In genomic region chr17:24557091-24557490, GRCm38 (mm10) we compare ENCODE assay signal across 12 mouse cellular contexts. TPM values are rescaled to one million over a fixed set of nuclear protein-coding genes. Genes with fewer than 3 reads are reported as not detected.
DNase-seq lines count a peak whose midpoint lies in the region; ATAC-seq lines count a peak whose summit lies in the region.
"Had no signal": no experiment of that assay in that cellular context is flagged by ENCODE, and none has a peak within 500 bp of the region (broad histone marks: within the 10 kb centered on the region; RNA-seq: fewer than 3 reads in every experiment).

No protein-coding gene starts in this region.

- no peak overlapping the region for H3K4me3 ChIP-seq in kidney, embryonic 15.5 days (replicated peaks)
- H3K4me3 ChIP-seq in kidney, embryonic 14.5 days (ENCODE audit: low read length), result no peak overlapping the region
- H3K4me3 ChIP-seq in heart, embryonic 16.5 days (ENCODE audit: low read length), result no peak overlapping the region
- H3K4me3 ChIP-seq: hindbrain, embryonic 15.5 days had no signal

- H3K4me2 ChIP-seq in kidney, embryonic 15.5 days, result no peak overlapping the region
- no peak overlapping the region for H3K4me2 ChIP-seq in kidney, embryonic 14.5 days (replicated peaks; ENCODE audit: low read depth, low read length)
- H3K4me2 ChIP-seq in heart, embryonic 16.5 days (ENCODE audit: low read depth, low read length), result no peak overlapping the region
- H3K4me2 ChIP-seq: hindbrain, embryonic 15.5 days; liver, embryonic 11.5 days had no signal

- H3K36me3 ChIP-seq in kidney, embryonic 15.5 days, result no peaks in the 10 kb centered on the region
- no peaks in the 10 kb centered on the region for H3K36me3 ChIP-seq in kidney, embryonic 14.5 days (ENCODE audit: control insufficient read depth, insufficient read depth, low read length)
- H3K36me3 ChIP-seq in heart, embryonic 16.5 days (ENCODE audit: control insufficient read depth, insufficient read depth), result no peaks in the 10 kb centered on the region
- H3K36me3 ChIP-seq: hindbrain, embryonic 15.5 days had no signal

- no peak overlapping the region for H3K9ac ChIP-seq in kidney, embryonic 15.5 days
- H3K9ac ChIP-seq in kidney, embryonic 14.5 days (ENCODE audit: low read depth, low read length), result no peak overlapping the region
- H3K9ac ChIP-seq in heart, embryonic 16.5 days (ENCODE audit: low read length), result no peak overlapping the region
- H3K9ac ChIP-seq: hindbrain, embryonic 15.5 days had no signal

- WGBS in kidney, embryonic 15.5 days, result 77% methylated on average over 7 of the region's 7 CpGs
- 80% methylated on average over 7 of the region's 7 CpGs for WGBS in kidney, embryonic 14.5 days
- WGBS in heart, embryonic 16.5 days, result 68% methylated on average over 7 of the region's 7 CpGs

- H3K9me3 ChIP-seq in kidney, embryonic 15.5 days (replicated peaks), result no peaks in the 10 kb centered on the region
- no peaks in the 10 kb centered on the region for H3K9me3 ChIP-seq in kidney, embryonic 14.5 days (ENCODE audit: control insufficient read depth, low read length)
- no peaks in the 10 kb centered on the region for H3K9me3 ChIP-seq in heart, embryonic 16.5 days (replicated peaks; ENCODE audit: control insufficient read depth, low read length)
- H3K9me3 ChIP-seq: hindbrain, embryonic 15.5 days had no signal

- peak overlapping the region; percentile 29; the same call in 1 of the 2 replicates for H3K27ac ChIP-seq in kidney, embryonic 15.5 days
- no peak overlapping the region for H3K27ac ChIP-seq in kidney, embryonic 14.5 days (ENCODE audit: low read depth, low read length)
- peak overlapping the region; percentile 30; the same call in 1 of the 2 replicates for H3K27ac ChIP-seq in heart, embryonic 16.5 days (ENCODE audit: low read length)

- peaks cover 28% of the 10 kb centered on the region for H3K4me1 ChIP-seq in kidney, embryonic 15.5 days
- peaks cover 2% of the 10 kb centered on the region; the same call in 1 of the 2 replicates for H3K4me1 ChIP-seq in kidney, embryonic 14.5 days (ENCODE audit: control insufficient read depth, insufficient read depth, low read length)
- H3K4me1 ChIP-seq in heart, embryonic 16.5 days (ENCODE audit: control insufficient read depth, insufficient read depth, low read length), result peaks cover 29% of the 10 kb centered on the region

- ATAC-seq in kidney, embryonic 15.5 days (replicated peaks; ENCODE audit: low FRiP score), result no peak
- ATAC-seq in kidney, embryonic 14.5 days (ENCODE audit: low FRiP score, low TSS enrichment), result no peak
- ATAC-seq in heart, embryonic 16.5 days (replicated peaks; ENCODE audit: extremely low read depth, insufficient read depth, low FRiP score), result no peak
- no peak for ATAC-seq in CD4-positive, CD25-positive, alpha-beta regulatory T cell, adult 4 months
- no peak for ATAC-seq in cerebellum, adult (ENCODE audit: insufficient number of reproducible peaks, low FRiP score, low TSS enrichment)

- DNase-seq in gastrocnemius, adult 18-20 months (ENCODE audit: low spot score), result peak; percentile 71
- DNase-seq in lung, postnatal 4 days, result peak; percentile 28 to 65
- no peak for DNase-seq in adrenal gland, adult 18-20 months (ENCODE audit: low spot score in 2 of 2)
- DNase-seq: cerebellum, postnatal 36 days; midbrain, embryonic 14.5 days had no signal

- no peaks in the 10 kb centered on the region for H3K27me3 ChIP-seq in kidney, embryonic 15.5 days
- no peaks in the 10 kb centered on the region for H3K27me3 ChIP-seq in kidney, embryonic 14.5 days (ENCODE audit: control insufficient read depth, insufficient read depth, low read length)
- no peaks in the 10 kb centered on the region for H3K27me3 ChIP-seq in heart, embryonic 16.5 days (ENCODE audit: control insufficient read depth, insufficient read depth, low read length)
- H3K27me3 ChIP-seq: hindbrain, embryonic 15.5 days had no signal

RNA-seq across cellular contexts. Expression of gene Pkd1, which starts 7.5 kb away (rescaled TPM):
- 21.3 and 21.9 TPM in 2 replicates for polyA plus RNA-seq in kidney, embryonic 15.5 days (2015; fragmentation: Nextera tagmentation; extraction: Ambion mirVana)
- 16.7 and 31.6 TPM in 2 replicates for polyA plus RNA-seq in kidney, embryonic 14.5 days (2014; fragmentation: Nextera tagmentation; extraction: Ambion mirVana)
- total RNA-seq in gastrocnemius, adult 18-20 months (2021), result 10 to 100 TPM; 12.8 to 21.4 TPM
- 17.6 and 18.4 TPM in 2 replicates for polyA plus RNA-seq in heart, embryonic 16.5 days (2015; fragmentation: Nextera tagmentation; extraction: Ambion mirVana)
- polyA plus RNA-seq in CD4-positive, CD25-positive, alpha-beta regulatory T cell, adult 4 months (2017; shearing (Covaris generic)), result 10 to 100 TPM; 16.8 to 34.7 TPM
- 10 to 100 TPM; 37.9 to 38.2 TPM for total RNA-seq in adrenal gland, adult 18-20 months (2021)

RNA-seq across cellular contexts. Expression of gene Rab26, which starts 23.1 kb away (rescaled TPM):
- polyA plus RNA-seq in kidney, embryonic 15.5 days (2015; fragmentation: Nextera tagmentation; extraction: Ambion mirVana), result 2.8 TPM in 2 replicates
- 2.7 and 2.8 TPM in 2 replicates for polyA plus RNA-seq in kidney, embryonic 14.5 days (2014; fragmentation: Nextera tagmentation; extraction: Ambion mirVana)
- not detected for total RNA-seq in gastrocnemius, adult 18-20 months (2021)
- 0.87 and 0.92 TPM in 2 replicates for polyA plus RNA-seq in heart, embryonic 16.5 days (2015; fragmentation: Nextera tagmentation; extraction: Ambion mirVana)
- polyA plus RNA-seq in CD4-positive, CD25-positive, alpha-beta regulatory T cell, adult 4 months (2017; shearing (Covaris generic)), result 1 to 10 TPM; 4.0 to 5.0 TPM
- total RNA-seq in adrenal gland, adult 18-20 months (2021), result 1 to 10 TPM; 1.5 to 2.0 TPM

RNA-seq across cellular contexts. Expression of gene Traf7, which starts 29.4 kb away (rescaled TPM):
- 85.8 and 96.1 TPM in 2 replicates for polyA plus RNA-seq in kidney, embryonic 15.5 days (2015; fragmentation: Nextera tagmentation; extraction: Ambion mirVana)
- 69.0 and 88.5 TPM in 2 replicates for polyA plus RNA-seq in kidney, embryonic 14.5 days (2014; fragmentation: Nextera tagmentation; extraction: Ambion mirVana)
- 10 to 100 TPM; 25.7 to 29.7 TPM for total RNA-seq in gastrocnemius, adult 18-20 months (2021)
- polyA plus RNA-seq in heart, embryonic 16.5 days (2015; fragmentation: Nextera tagmentation; extraction: Ambion mirVana), result 77.6 and 80.7 TPM in 2 replicates
- 10 to 100 TPM; 52.8 to 72.1 TPM for polyA plus RNA-seq in CD4-positive, CD25-positive, alpha-beta regulatory T cell, adult 4 months (2017; shearing (Covaris generic))
- 100 to 1,000 TPM; 101 to 105 TPM for total RNA-seq in adrenal gland, adult 18-20 months (2021)

Comparison
In these comparisons a context has a peak if more than half of its experiments do, and no peak if none do; other contexts are left out.
1. DNase-seq: peak in gastrocnemius, adult 18-20 months (single experiment) and lung, postnatal 4 days (2 of 2); none in adrenal gland, adult 18-20 months (0 of 2).